Mouse (Mus musculus) megakaryocyte, embryonic 14.5 days (primary cell): ENCODE data around the gene Mrpl19.

Experiments
- FLI1 ChIP-seq: IDR thresholded peaks from 2 replicates; pipeline ENCODE4 v1.6.1; 2012; ENCODE audit warnings: low read length, inconsistent platforms, mixed read lengths
- GATA1 ChIP-seq: IDR thresholded peaks from 3 replicates; pipeline ENCODE4 v1.6.1; 2012; ENCODE audit warnings: mixed read lengths, low read length, inconsistent platforms, borderline replicate concordance

DNA sequence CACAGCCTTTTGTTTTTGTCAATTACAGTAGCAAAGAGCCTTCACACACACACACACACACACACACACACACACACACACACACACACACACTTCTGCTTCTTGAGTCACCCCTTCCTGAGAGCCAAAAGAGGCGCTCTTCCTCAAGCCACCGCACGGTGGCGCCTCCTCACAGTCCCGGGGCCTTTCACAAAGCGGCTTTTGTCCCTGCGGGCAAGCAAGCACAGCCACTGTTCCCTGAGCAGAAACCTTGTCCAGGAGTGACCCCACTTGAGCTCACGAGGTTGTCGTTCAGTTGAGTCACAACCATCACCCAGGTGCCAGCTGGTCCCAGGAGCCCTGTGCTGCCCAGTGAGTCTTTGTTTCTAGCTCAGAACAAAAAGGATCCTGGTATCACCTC, 21.3 kb upstream of the Mrpl19 start:
- no peak for TF ChIP-seq GATA1
- TF ChIP-seq FLI1 = no peak
